Mouse (Mus musculus): ENCODE results near the gene Psmc6.

GRCm38 (mm10) chr14:45382912-45383311 is 53.3 kb downstream of the Psmc6 start:
- peak; percentile 51 for TF ChIP-seq CTCF (IDR thresholded peaks at IDR 0.05; ENCODE audit: low read depth)
- no peak for TF ChIP-seq EP300 (IDR thresholded peaks at IDR 0.05; ENCODE audit: low read depth)
